Mouse (Mus musculus) bone marrow, adult 2 months (tissue): ENCODE results near the gene Robo4.

ENCODE experiments used
- CTCF ChIP-seq: fragments of 200-500 bp; IDR thresholded peaks from 2 replicates; pipeline ENCODE4 v1.5.1; 2011; ENCODE audit warnings: low read length, control low read depth; ENCODE audit not compliant: control insufficient read depth, insufficient read depth
- POLR2A ChIP-seq: fragments of 200-500 bp; IDR thresholded peaks from 2 replicates; pipeline ENCODE4 v1.6.1; 2011; ENCODE audit warnings: low read depth, mild to moderate bottlenecking, control low read depth, low read length, borderline replicate concordance; ENCODE audit not compliant: control insufficient read depth

- TF ChIP-seq CTCF (no peak), POLR2A (no peak)
Observed at GRCm38 (mm10) chr9:37457151-37457550, 55.5 kb downstream of the Robo4 start.
